Mouse (Mus musculus): ENCODE results near the gene Cep152. TPM values are rescaled to one million over a fixed set of nuclear protein-coding genes. Genes with fewer than 3 reads are reported as not detected.

Gene Cep152
- total and polyA plus RNA-seq, 2 experiments from 2014 or later, result 1.6 to 2.4 TPM

DNA sequence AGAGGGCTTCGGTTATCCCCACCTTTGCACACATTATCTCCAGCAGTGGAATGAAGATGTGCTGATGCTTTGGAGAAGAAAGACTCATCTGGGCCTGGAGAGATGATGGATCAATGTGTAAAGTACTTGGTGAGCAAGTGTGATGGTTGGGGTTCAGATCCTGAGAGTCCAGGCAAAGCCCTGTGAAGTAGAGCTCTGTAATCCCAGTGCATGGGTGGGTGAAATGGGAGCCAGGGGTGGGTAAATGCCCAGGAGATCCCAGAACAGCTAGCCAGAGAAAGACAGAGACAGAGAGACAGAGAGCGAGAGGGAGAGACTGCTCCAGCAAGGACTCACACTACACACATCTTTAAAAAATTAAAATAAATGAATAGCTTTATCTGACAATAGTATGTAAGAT lies 28.4 kb upstream of the Cep152 start:
- no peak for TF ChIP-seq CTCF (IDR thresholded peaks at IDR 0.05; ENCODE audit: low read depth)
- ATAC-seq (no peak), DNase-seq (ENCODE audit: low spot score) (no peak)
- 93% methylated on average over 2 of the region's 2 CpGs for WGBS
- H3K4me3 ChIP-seq (ENCODE audit: low read length), result no peak overlapping the region
- H3K36me3 ChIP-seq (ENCODE audit: insufficient read depth, low read length), result no peaks in the 10 kb centered on the region
- H3K9ac ChIP-seq (replicated peaks; ENCODE audit: low read length), result no peak overlapping the region
- H3K27ac ChIP-seq, result no peak overlapping the region
- H3K27me3 ChIP-seq (ENCODE audit: insufficient read depth, low read length), result no peaks in the 10 kb centered on the region
- no peaks in the 10 kb centered on the region for H3K9me3 ChIP-seq (ENCODE audit: low read length)
- H3K4me1 ChIP-seq (ENCODE audit: insufficient read depth, low read length), result no peaks in the 10 kb centered on the region
- no peak overlapping the region for H3K4me2 ChIP-seq (ENCODE audit: low read depth, low read length)

DNA sequence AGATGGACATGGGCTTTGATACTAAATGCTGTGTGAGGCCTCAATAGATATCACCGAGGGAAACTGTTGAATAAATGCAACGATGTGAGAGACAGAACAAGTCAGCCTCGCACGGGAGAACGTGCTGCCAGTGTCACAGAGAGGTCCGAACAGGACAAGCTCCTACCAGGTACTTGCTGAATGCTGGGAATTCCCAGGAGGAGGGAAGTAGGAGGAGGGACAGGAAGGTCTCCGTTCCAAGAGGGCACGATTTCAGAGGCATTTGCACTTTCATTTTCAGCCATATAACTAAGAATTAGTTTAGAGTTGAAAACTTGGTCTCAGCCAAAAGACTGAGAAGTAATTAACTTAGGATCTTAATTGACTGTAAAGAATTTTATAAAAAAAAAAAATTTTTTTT lies 26.6 kb upstream of the Cep152 start:
- no peaks in the 10 kb centered on the region for H3K4me1 ChIP-seq (ENCODE audit: insufficient read depth, low read length)
- H3K27me3 ChIP-seq (ENCODE audit: insufficient read depth, low read length), result no peaks in the 10 kb centered on the region
- DNase-seq (ENCODE audit: low spot score) (no peak), ATAC-seq (no peak)
- H3K9me3 ChIP-seq (ENCODE audit: low read length), result no peaks in the 10 kb centered on the region
- H3K9ac ChIP-seq (replicated peaks; ENCODE audit: low read length), result no peak overlapping the region
- WGBS, result 53% methylated on average over 8 of the region's 8 CpGs
- no peaks in the 10 kb centered on the region for H3K36me3 ChIP-seq (ENCODE audit: insufficient read depth, low read length)
- no peak overlapping the region for H3K4me3 ChIP-seq (ENCODE audit: low read length)
- TF ChIP-seq CTCF (IDR thresholded peaks at IDR 0.05; ENCODE audit: low read depth), result no peak
- H3K4me2 ChIP-seq (ENCODE audit: low read depth, low read length), result no peak overlapping the region
- no peak overlapping the region for H3K27ac ChIP-seq

GRCm38 (mm10) chr2:125650742-125651352 lies 25.9 kb upstream of the Cep152 start:
- Histone ChIP-seq H3K9me3 (ENCODE audit: low read length) (no peaks in the 10 kb centered on the region), H3K9ac (replicated peaks; ENCODE audit: low read length) (no peak overlapping the region), H3K4me3 (ENCODE audit: low read length) (no peak overlapping the region), H3K4me2 (ENCODE audit: low read depth, low read length) (no peak overlapping the region), H3K36me3 (ENCODE audit: insufficient read depth, low read length) (no peaks in the 10 kb centered on the region), H3K27ac (no peak overlapping the region), H3K4me1 (ENCODE audit: insufficient read depth, low read length) (no peaks in the 10 kb centered on the region), H3K27me3 (ENCODE audit: insufficient read depth, low read length) (no peaks in the 10 kb centered on the region)
- 95% methylated on average over 14 of the region's 14 CpGs for whole genome bisulfite sequencing
- no peak for TF ChIP-seq CTCF (IDR thresholded peaks at IDR 0.05; ENCODE audit: low read depth)
- no peak for DNase-seq (ENCODE audit: low spot score)
- ATAC-seq, result no peak

DNA sequence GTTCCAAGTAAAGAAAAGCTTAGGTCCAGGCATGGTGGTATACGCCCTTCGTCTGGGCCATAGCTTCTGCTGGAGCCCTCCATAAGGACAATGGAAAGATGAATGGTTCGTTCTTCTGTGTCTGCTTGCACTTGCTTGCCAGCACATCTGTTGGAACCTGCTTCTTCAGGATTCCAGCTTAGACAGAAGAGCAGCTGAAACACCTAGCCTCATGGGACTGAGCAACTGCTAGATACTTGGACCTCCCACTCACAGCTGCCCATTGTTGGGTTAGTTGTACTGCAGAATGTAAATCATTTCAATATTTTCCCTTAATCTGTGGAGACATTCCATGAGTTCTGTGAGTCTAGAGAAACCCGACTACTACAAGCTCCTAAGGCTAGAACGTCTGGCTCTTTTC lies 25.1 kb upstream of the Cep152 start:
- no peak for TF ChIP-seq CTCF (IDR thresholded peaks at IDR 0.05; ENCODE audit: low read depth)
- H3K27me3 ChIP-seq (ENCODE audit: insufficient read depth, low read length), result no peaks in the 10 kb centered on the region
- no peak overlapping the region for H3K4me3 ChIP-seq (ENCODE audit: low read length)
- H3K9me3 ChIP-seq (ENCODE audit: low read length), result no peaks in the 10 kb centered on the region
- no peak for ATAC-seq
- H3K36me3 ChIP-seq (ENCODE audit: insufficient read depth, low read length), result no peaks in the 10 kb centered on the region
- DNase-seq (ENCODE audit: low spot score), result no peak
- H3K4me1 ChIP-seq (ENCODE audit: insufficient read depth, low read length), result no peaks in the 10 kb centered on the region
- H3K27ac ChIP-seq, result no peak overlapping the region
- H3K9ac ChIP-seq (replicated peaks; ENCODE audit: low read length), result no peak overlapping the region
- no peak overlapping the region for H3K4me2 ChIP-seq (ENCODE audit: low read depth, low read length)
- WGBS, result 91% methylated on average over 5 of the region's 5 CpGs

- ATAC-seq (no peak), DNase-seq (ENCODE audit: low spot score) (peak; percentile 10)
- H3K4me1 ChIP-seq (ENCODE audit: insufficient read depth, low read length), result no peaks in the 10 kb centered on the region
- H3K36me3 ChIP-seq (ENCODE audit: insufficient read depth, low read length), result no peaks in the 10 kb centered on the region
- H3K4me2 ChIP-seq (ENCODE audit: low read depth, low read length), result no peak overlapping the region
- WGBS, result 56% methylated on average over 6 of the region's 6 CpGs
- no peak overlapping the region for H3K9ac ChIP-seq (replicated peaks; ENCODE audit: low read length)
- no peak overlapping the region for H3K27ac ChIP-seq
- no peak overlapping the region for H3K4me3 ChIP-seq (ENCODE audit: low read length)
- no peaks in the 10 kb centered on the region for H3K9me3 ChIP-seq (ENCODE audit: low read length)
- no peak for TF ChIP-seq CTCF (IDR thresholded peaks at IDR 0.05; ENCODE audit: low read depth)
- H3K27me3 ChIP-seq (ENCODE audit: insufficient read depth, low read length), result no peaks in the 10 kb centered on the region
Measured at GRCm38 (mm10) chr2:125644912-125645311, 20.0 kb upstream of the Cep152 start.

DNA sequence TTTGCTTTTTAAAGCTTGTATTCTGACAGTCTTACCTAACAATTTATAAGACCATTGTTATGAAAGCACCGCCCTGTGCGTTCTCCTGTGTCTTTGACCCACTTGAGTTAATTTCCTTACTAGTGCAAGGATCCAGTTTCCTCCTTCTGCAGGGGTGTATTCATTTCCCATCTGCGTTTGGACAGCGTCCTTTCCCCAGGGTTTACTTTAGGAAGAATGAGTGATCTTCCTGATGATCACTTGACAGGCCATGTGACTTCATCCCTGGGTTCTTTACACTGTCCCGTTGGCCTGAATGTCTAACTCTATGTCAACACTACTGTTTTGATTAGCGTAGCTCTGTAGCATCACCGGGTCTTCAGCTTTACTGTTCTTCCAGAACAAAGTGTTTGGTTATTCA lies 12.4 kb upstream of the Cep152 start:
- no peaks in the 10 kb centered on the region for H3K27me3 ChIP-seq (ENCODE audit: insufficient read depth, low read length)
- H3K9me3 ChIP-seq (ENCODE audit: low read length), result no peaks in the 10 kb centered on the region
- ATAC-seq, result no peak
- no peak overlapping the region for H3K4me3 ChIP-seq (ENCODE audit: low read length)
- DNase-seq (ENCODE audit: low spot score), result no peak
- H3K4me1 ChIP-seq (ENCODE audit: insufficient read depth, low read length), result no peaks in the 10 kb centered on the region
- H3K36me3 ChIP-seq (ENCODE audit: insufficient read depth, low read length), result no peaks in the 10 kb centered on the region; the same call in 1 of the 2 replicates
- no peak for TF ChIP-seq CTCF (IDR thresholded peaks at IDR 0.05; ENCODE audit: low read depth)
- WGBS, result 83% methylated on average over 7 of the region's 7 CpGs
- no peak overlapping the region for H3K4me2 ChIP-seq (ENCODE audit: low read depth, low read length)
- H3K9ac ChIP-seq (replicated peaks; ENCODE audit: low read length), result no peak overlapping the region
- H3K27ac ChIP-seq, result no peak overlapping the region

GRCm38 (mm10) chr2:125630010-125630409 lies 5.1 kb upstream of the Cep152 start:
- 91% methylated on average over 2 of the region's 2 CpGs for WGBS
- Histone ChIP-seq H3K9ac (replicated peaks; ENCODE audit: low read length) (no peak overlapping the region), H3K27ac (no peak overlapping the region), H3K27me3 (ENCODE audit: insufficient read depth, low read length) (no peaks in the 10 kb centered on the region), H3K36me3 (ENCODE audit: insufficient read depth, low read length) (no peaks in the 10 kb centered on the region), H3K9me3 (ENCODE audit: low read length) (no peaks in the 10 kb centered on the region), H3K4me2 (ENCODE audit: low read depth, low read length) (no peak overlapping the region), H3K4me3 (ENCODE audit: low read length) (no peak overlapping the region), H3K4me1 (ENCODE audit: insufficient read depth, low read length) (no peaks in the 10 kb centered on the region)
- no peak for TF ChIP-seq CTCF (IDR thresholded peaks at IDR 0.05; ENCODE audit: low read depth)
- DNase-seq (ENCODE audit: low spot score) (no peak), ATAC-seq (no peak)
